Mouse (Mus musculus) heart, adult 18-20 months (tissue): Measurements from ENCODE around the gene Nwd1. TPM values are rescaled to one million over a fixed set of nuclear protein-coding genes. Genes with fewer than 3 reads are reported as not detected.

ENCODE experiments used
- DNase-seq, 2 experiments: peaks; one replicate each; pipeline ENCODE4 v3.0.0; 2021 to 2022; ENCODE audit warnings: mixed read lengths in 1 of 2
- microRNA-seq, 2 experiments: library from miRNA; unstranded; fragments of <30 nt; microRNA quantifications; one replicate each; pipeline ENCODE4 v1.2.0; 2022
- total RNA-seq, 2 experiments: library from RNA; stranded (reverse); gene quantifications; 2 replicates each; pipeline ENCODE4 v1.2.3; 2021

Nwd1 gene
- total RNA-seq, 2 experiments from 2014 or later, result 0.27 to 0.54 TPM

GRCm38 (mm10) chr8:72761322-72762051 lies 115.0 kb downstream of the Nwd1 start, which contains the start of gene F2rl3:
TSS of gene F2rl3 (plus strand) at chr8:72761880.
- peak; percentile 12 to 35 for DNase-seq

DNA sequence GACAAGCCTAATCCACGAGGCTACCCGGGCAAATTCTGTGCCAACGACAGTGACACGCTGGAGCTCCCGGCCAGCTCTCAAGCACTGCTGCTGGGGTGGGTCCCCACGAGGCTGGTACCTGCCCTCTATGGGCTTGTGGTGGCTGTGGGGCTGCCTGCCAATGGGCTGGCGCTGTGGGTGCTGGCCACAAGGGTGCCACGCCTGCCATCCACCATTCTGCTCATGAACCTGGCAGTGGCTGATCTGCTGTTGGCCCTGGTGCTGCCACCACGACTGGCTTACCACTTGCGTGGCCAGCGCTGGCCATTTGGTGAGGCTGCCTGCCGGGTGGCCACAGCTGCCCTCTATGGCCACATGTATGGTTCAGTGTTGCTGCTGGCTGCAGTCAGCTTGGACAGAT lies 115.8 kb downstream of the Nwd1 start:
- peak in 1 of 2 experiments; percentile 0 for DNase-seq

GRCm38 (mm10) chr8:72765696-72766095 lies 119.2 kb downstream of the Nwd1 start:
- DNase-seq, result no peak

GRCm38 (mm10) chr8:72766777-72767176 lies 120.3 kb downstream of the Nwd1 start:
- no peak for DNase-seq

Small RNAs within 50 kb of the gene (microRNA-seq; reads per million reads assigned to microRNA genes)
- gene Gm26237, result 0 reads per million in 2 experiments

Other genes starting within 250 kb of the Nwd1 start
- gene Eps15l1, start 225.3 kb upstream of the Nwd1 start, total RNA-seq, result 10 to 100 TPM; 35.5 to 41.0 TPM
- 10 to 100 TPM; 17.0 to 24.2 TPM for gene Calr3, start 202.8 kb upstream of the Nwd1 start, total RNA-seq
- gene 1700030K09Rik, start 202.8 kb upstream of the Nwd1 start, total RNA-seq, result 1 to 10 TPM; 4.6 to 5.0 TPM
- 10 to 100 TPM; 23.1 to 33.6 TPM for gene Cherp, start 171.5 kb upstream of the Nwd1 start, total RNA-seq
- 10 to 100 TPM; 73.6 to 73.7 TPM for gene Slc35e1, start 154.1 kb upstream of the Nwd1 start, total RNA-seq
- 1 to 10 TPM; 7.3 to 9.8 TPM for gene Med26, start 98.4 kb upstream of the Nwd1 start, total RNA-seq
- gene Smim7, start 75.6 kb upstream of the Nwd1 start, total RNA-seq, result 100 to 1,000 TPM; 118 to 130 TPM
- gene Tmem38a, start 74.7 kb upstream of the Nwd1 start, total RNA-seq, result 100 to 1,000 TPM; 474 to 492 TPM
- 10 to 100 TPM; 76.0 to 78.8 TPM for gene Sin3b, start 76.6 kb downstream of the Nwd1 start, total RNA-seq
- 1 to 10 TPM in 1 of 2 experiments, under 1 TPM in 1; 0.69 to 1.2 TPM for gene F2rl3, start 115.2 kb downstream of the Nwd1 start, total RNA-seq